Mouse (Mus musculus): ENCODE data around the gene Fam160a1. TPM values are rescaled to one million over a fixed set of nuclear protein-coding genes. Genes with fewer than 3 reads are reported as not detected.

Fam160a1 gene
- polyA plus RNA-seq, 1 experiment, result 3.6 TPM

DNA sequence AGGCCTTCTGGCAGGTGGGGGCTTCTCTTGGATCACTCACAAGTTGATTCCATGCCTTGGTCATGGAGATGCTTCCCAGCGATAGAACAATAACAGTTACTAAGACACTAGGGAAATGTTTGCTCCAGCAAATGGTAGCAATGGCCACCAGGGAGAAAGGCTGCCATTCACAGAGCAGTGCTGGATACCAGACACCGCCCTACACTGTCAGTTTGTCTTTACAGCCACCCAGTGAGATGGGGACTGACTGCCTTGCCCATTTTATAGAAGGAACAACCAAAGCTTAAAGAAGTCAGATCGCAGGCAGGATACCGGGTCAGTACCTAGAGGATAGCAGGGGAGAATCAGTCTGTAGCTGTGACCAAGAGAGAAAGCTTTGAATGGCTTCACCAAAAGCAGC lies 59.7 kb downstream of the Fam160a1 start:
- Histone ChIP-seq H3K9me3 (replicated peaks; ENCODE audit: control insufficient read depth, insufficient read depth, low read length, poor library complexity, severe bottlenecking) (no peaks in the 10 kb centered on the region), H3K27ac (ENCODE audit: insufficient read depth, low read length) (no peak overlapping the region), H3K9ac (ENCODE audit: low read depth, poor library complexity, severe bottlenecking) (no peak overlapping the region), H3K27me3 (ENCODE audit: control insufficient read depth, insufficient read depth, low read length, poor library complexity, severe bottlenecking) (no peaks in the 10 kb centered on the region), H3K4me3 (ENCODE audit: low read depth, low read length) (no peak overlapping the region), H3K36me3 (ENCODE audit: control insufficient read depth, insufficient read depth, low read length, poor library complexity, severe bottlenecking) (no peaks in the 10 kb centered on the region), H3K4me1 (ENCODE audit: control insufficient read depth, insufficient read depth, low read length) (no peaks in the 10 kb centered on the region)
- no peak for TF ChIP-seq POLR2A (IDR thresholded peaks at IDR 0.05; ENCODE audit: insufficient read depth, low read length)
- no peak for TF ChIP-seq EP300 (IDR thresholded peaks at IDR 0.05; ENCODE audit: insufficient read depth, low read depth, low read length)
- TF ChIP-seq CTCF (IDR thresholded peaks at IDR 0.05; ENCODE audit: low read depth, low read length), result no peak

GRCm38 (mm10) chr3:85749348-85749747 lies 67.7 kb downstream of the Fam160a1 start:
- H3K4me1 ChIP-seq (ENCODE audit: control insufficient read depth, insufficient read depth, low read length), result no peaks in the 10 kb centered on the region
- H3K9me3 ChIP-seq (replicated peaks; ENCODE audit: control insufficient read depth, insufficient read depth, low read length, poor library complexity, severe bottlenecking), result no peaks in the 10 kb centered on the region
- no peak overlapping the region for H3K27ac ChIP-seq (ENCODE audit: insufficient read depth, low read length)
- no peaks in the 10 kb centered on the region for H3K27me3 ChIP-seq (ENCODE audit: control insufficient read depth, insufficient read depth, low read length, poor library complexity, severe bottlenecking)
- no peaks in the 10 kb centered on the region for H3K36me3 ChIP-seq (ENCODE audit: control insufficient read depth, insufficient read depth, low read length, poor library complexity, severe bottlenecking)
- TF ChIP-seq EP300 (IDR thresholded peaks at IDR 0.05; ENCODE audit: insufficient read depth, low read depth, low read length), result no peak
- no peak for TF ChIP-seq POLR2A (IDR thresholded peaks at IDR 0.05; ENCODE audit: insufficient read depth, low read length)
- no peak for TF ChIP-seq CTCF (IDR thresholded peaks at IDR 0.05; ENCODE audit: low read depth, low read length)
- H3K4me3 ChIP-seq (ENCODE audit: low read depth, low read length), result no peak overlapping the region
- no peak overlapping the region for H3K9ac ChIP-seq (ENCODE audit: low read depth, poor library complexity, severe bottlenecking)

- H3K4me3 ChIP-seq (ENCODE audit: low read depth, low read length), result no peak overlapping the region
- H3K9ac ChIP-seq (ENCODE audit: low read depth, poor library complexity, severe bottlenecking), result no peak overlapping the region
- H3K4me1 ChIP-seq (ENCODE audit: control insufficient read depth, insufficient read depth, low read length), result no peaks in the 10 kb centered on the region
- TF ChIP-seq CTCF (IDR thresholded peaks at IDR 0.05; ENCODE audit: low read depth, low read length) (no peak), POLR2A (IDR thresholded peaks at IDR 0.05; ENCODE audit: insufficient read depth, low read length) (no peak), EP300 (IDR thresholded peaks at IDR 0.05; ENCODE audit: insufficient read depth, low read depth, low read length) (no peak)
- H3K36me3 ChIP-seq (ENCODE audit: control insufficient read depth, insufficient read depth, low read length, poor library complexity, severe bottlenecking), result no peaks in the 10 kb centered on the region
- H3K27me3 ChIP-seq (ENCODE audit: control insufficient read depth, insufficient read depth, low read length, poor library complexity, severe bottlenecking), result no peaks in the 10 kb centered on the region
- H3K9me3 ChIP-seq (replicated peaks; ENCODE audit: control insufficient read depth, insufficient read depth, low read length, poor library complexity, severe bottlenecking), result no peaks in the 10 kb centered on the region
- H3K27ac ChIP-seq (ENCODE audit: insufficient read depth, low read length), result no peak overlapping the region
Measured at GRCm38 (mm10) chr3:85748863-85749262, 68.2 kb downstream of the Fam160a1 start.

DNA sequence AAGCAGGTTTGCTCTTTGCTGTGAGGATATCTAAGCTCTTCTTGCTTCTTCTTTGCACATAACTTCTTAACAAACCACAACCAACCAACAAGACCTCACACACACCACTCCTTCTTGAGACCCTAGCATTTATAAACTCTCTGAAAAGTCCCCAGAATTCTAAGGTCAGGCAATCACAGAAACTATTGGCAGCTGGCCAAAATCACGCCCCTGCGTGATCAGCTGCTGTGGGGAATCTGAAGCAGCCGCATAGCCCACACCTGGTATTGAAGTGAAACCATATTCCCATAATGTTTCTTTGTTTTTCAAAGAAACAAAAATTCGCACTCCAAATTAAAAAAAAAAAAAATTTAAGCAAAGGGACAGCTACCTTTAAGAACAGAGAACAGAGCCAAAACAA lies 71.0 kb downstream of the Fam160a1 start:
- no peak overlapping the region for H3K9ac ChIP-seq (ENCODE audit: low read depth, poor library complexity, severe bottlenecking)
- no peaks in the 10 kb centered on the region for H3K4me1 ChIP-seq (ENCODE audit: control insufficient read depth, insufficient read depth, low read length)

DNA sequence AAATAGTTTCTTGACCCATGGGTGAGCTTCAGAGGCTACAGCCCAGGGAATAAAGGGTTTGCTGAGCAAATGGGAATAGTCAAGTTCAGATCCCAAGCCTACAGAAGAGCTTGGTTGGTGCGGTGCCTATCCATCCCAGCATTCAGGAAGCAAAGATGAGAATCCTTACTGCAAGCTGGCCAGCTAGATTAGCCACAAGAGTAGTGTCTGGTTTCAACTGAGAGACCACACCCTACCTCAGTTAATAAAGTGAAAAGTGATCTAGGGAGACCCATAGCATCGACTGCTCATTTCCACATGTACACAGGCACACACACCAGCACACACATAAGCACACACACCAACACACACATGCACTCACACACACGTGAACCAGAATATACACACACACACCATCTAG lies 75.3 kb downstream of the Fam160a1 start:
- Histone ChIP-seq H3K27ac (ENCODE audit: insufficient read depth, low read length) (no peak overlapping the region), H3K9ac (ENCODE audit: low read depth, poor library complexity, severe bottlenecking) (no peak overlapping the region), H3K9me3 (replicated peaks; ENCODE audit: control insufficient read depth, insufficient read depth, low read length, poor library complexity, severe bottlenecking) (no peaks in the 10 kb centered on the region), H3K4me1 (ENCODE audit: control insufficient read depth, insufficient read depth, low read length) (no peaks in the 10 kb centered on the region), H3K36me3 (ENCODE audit: control insufficient read depth, insufficient read depth, low read length, poor library complexity, severe bottlenecking) (no peaks in the 10 kb centered on the region), H3K4me3 (ENCODE audit: low read depth, low read length) (no peak overlapping the region), H3K27me3 (ENCODE audit: control insufficient read depth, insufficient read depth, low read length, poor library complexity, severe bottlenecking) (no peaks in the 10 kb centered on the region)
- TF ChIP-seq CTCF (IDR thresholded peaks at IDR 0.05; ENCODE audit: low read depth, low read length) (no peak), EP300 (IDR thresholded peaks at IDR 0.05; ENCODE audit: insufficient read depth, low read depth, low read length) (no peak), POLR2A (IDR thresholded peaks at IDR 0.05; ENCODE audit: insufficient read depth, low read length) (no peak)

More for the DNA sequence above, 71.0 kb downstream of the Fam160a1 start:
- Histone ChIP-seq H3K4me3 (ENCODE audit: low read depth, low read length) (no peak overlapping the region), H3K27me3 (ENCODE audit: control insufficient read depth, insufficient read depth, low read length, poor library complexity, severe bottlenecking) (no peaks in the 10 kb centered on the region), H3K27ac (ENCODE audit: insufficient read depth, low read length) (no peak overlapping the region), H3K9me3 (replicated peaks; ENCODE audit: control insufficient read depth, insufficient read depth, low read length, poor library complexity, severe bottlenecking) (no peaks in the 10 kb centered on the region), H3K36me3 (ENCODE audit: control insufficient read depth, insufficient read depth, low read length, poor library complexity, severe bottlenecking) (no peaks in the 10 kb centered on the region)
- TF ChIP-seq EP300 (IDR thresholded peaks at IDR 0.05; ENCODE audit: insufficient read depth, low read depth, low read length), result no peak
- TF ChIP-seq CTCF (IDR thresholded peaks at IDR 0.05; ENCODE audit: low read depth, low read length), result no peak
- no peak for TF ChIP-seq POLR2A (IDR thresholded peaks at IDR 0.05; ENCODE audit: insufficient read depth, low read length)

DNA sequence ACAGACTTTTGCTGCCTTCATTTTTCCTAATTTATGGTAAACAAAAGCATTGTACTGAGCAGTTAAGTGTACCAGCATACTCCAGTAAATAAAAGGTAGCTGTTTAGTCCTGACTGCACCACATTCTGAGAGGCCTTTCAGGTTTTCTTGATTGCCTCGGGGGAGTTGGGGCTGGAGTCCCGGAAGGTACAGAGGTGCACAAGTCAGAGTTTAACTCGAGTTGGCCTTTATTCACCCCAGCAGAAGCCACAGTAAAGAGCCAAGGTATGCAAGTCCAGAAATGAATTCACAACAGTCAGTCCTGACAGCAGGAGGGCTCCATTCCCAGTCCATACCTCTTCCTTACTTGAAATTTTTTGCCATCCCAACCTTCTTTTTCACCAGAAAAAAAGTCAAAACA lies 78.5 kb downstream of the Fam160a1 start:
- H3K27me3 ChIP-seq (ENCODE audit: control insufficient read depth, insufficient read depth, low read length, poor library complexity, severe bottlenecking), result no peaks in the 10 kb centered on the region
- H3K4me1 ChIP-seq (ENCODE audit: control insufficient read depth, insufficient read depth, low read length), result no peaks in the 10 kb centered on the region
- H3K9me3 ChIP-seq (replicated peaks; ENCODE audit: control insufficient read depth, insufficient read depth, low read length, poor library complexity, severe bottlenecking), result no peaks in the 10 kb centered on the region
- H3K27ac ChIP-seq (ENCODE audit: insufficient read depth, low read length), result no peak overlapping the region
- H3K4me3 ChIP-seq (ENCODE audit: low read depth, low read length), result no peak overlapping the region
- H3K36me3 ChIP-seq (ENCODE audit: control insufficient read depth, insufficient read depth, low read length, poor library complexity, severe bottlenecking), result no peaks in the 10 kb centered on the region
- TF ChIP-seq EP300 (IDR thresholded peaks at IDR 0.05; ENCODE audit: insufficient read depth, low read depth, low read length) (no peak), POLR2A (IDR thresholded peaks at IDR 0.05; ENCODE audit: insufficient read depth, low read length) (no peak), CTCF (IDR thresholded peaks at IDR 0.05; ENCODE audit: low read depth, low read length) (no peak)
- H3K9ac ChIP-seq (ENCODE audit: low read depth, poor library complexity, severe bottlenecking), result no peak overlapping the region
